Mouse (Mus musculus) neural tube, embryonic 14.5 days (tissue): Measurements from ENCODE around the gene Ttn. TPM values are rescaled to one million over a fixed set of nuclear protein-coding genes. Genes with fewer than 3 reads are reported as not detected.

Source experiments
- ATAC-seq: fragments of 200-750 bp; cut with Nextera tagmentation; 2 replicates; pipeline ENCODE4 v1.8.0; 2017; ENCODE audit warnings: low read depth, mild to moderate bottlenecking, moderate TSS enrichment, moderate library complexity
- H3K27ac ChIP-seq: fragments of 300-500 bp; sonication (generic); 2 replicates; pipeline ENCODE4 v1.5.1; 2014; ENCODE audit warnings: low read depth, mild to moderate bottlenecking, control low read depth, low read length, moderate library complexity, mixed read lengths
- H3K27me3 ChIP-seq: fragments of 300-500 bp; sonication (generic); 2 replicates; pipeline ENCODE4 v1.6.1; 2014; ENCODE audit warnings: low read length; ENCODE audit not compliant: control insufficient read depth, insufficient read depth
- H3K36me3 ChIP-seq: fragments of 300-500 bp; sonication (generic); 2 replicates; pipeline ENCODE4 v1.6.1; 2014; ENCODE audit warnings: low read length, mixed read lengths; ENCODE audit not compliant: control insufficient read depth, insufficient read depth
- H3K4me1 ChIP-seq: fragments of 300-500 bp; sonication (generic); 2 replicates; pipeline ENCODE4 v1.6.1; 2014; ENCODE audit warnings: low read length; ENCODE audit not compliant: control insufficient read depth, insufficient read depth
- H3K4me2 ChIP-seq: fragments of 300-500 bp; sonication (generic); 2 replicates; pipeline ENCODE4 v1.6.1; 2014; ENCODE audit warnings: mild to moderate bottlenecking, low read depth, low read length, control low read depth
- H3K4me3 ChIP-seq: fragments of 300-500 bp; sonication (generic); 2 replicates; pipeline ENCODE4 v1.5.1; 2014; ENCODE audit warnings: low read depth, low read length, control low read depth, mixed read lengths
- H3K9ac ChIP-seq: fragments of 300-500 bp; sonication (generic); replicated peaks from 2 replicates; pipeline ENCODE4 v1.6.1; 2014; ENCODE audit warnings: low read depth, mild to moderate bottlenecking, control low read depth, low read length, mixed read lengths
- H3K9me3 ChIP-seq: fragments of 300-500 bp; sonication (generic); 2 replicates; pipeline ENCODE4 v1.6.1; 2016; ENCODE audit warnings: low read length; ENCODE audit not compliant: control insufficient read depth
- WGBS: fragments of 180-500 bp; shearing (Covaris S2); extraction: QIAGEN DNeasy Blood & Tissue Kit; methylation state at CpG from one replicate; pipeline ENCODE4 v1.1.7; 2014; 5-methylcytosine and 5-hydroxymethylcytosine counted together
- polyA plus RNA-seq: library from polyadenylated mRNA; unstranded; fragments of >200 nt; fragmentation: Nextera tagmentation; extraction: Ambion mirVana; gene quantifications from 2 replicates; pipeline ENCODE4 v1.2.1, GENCODE M21; 2014

Ttn gene
- polyA plus RNA-seq, 1 experiment from 2014 or later: 1.9 TPM

DNA sequence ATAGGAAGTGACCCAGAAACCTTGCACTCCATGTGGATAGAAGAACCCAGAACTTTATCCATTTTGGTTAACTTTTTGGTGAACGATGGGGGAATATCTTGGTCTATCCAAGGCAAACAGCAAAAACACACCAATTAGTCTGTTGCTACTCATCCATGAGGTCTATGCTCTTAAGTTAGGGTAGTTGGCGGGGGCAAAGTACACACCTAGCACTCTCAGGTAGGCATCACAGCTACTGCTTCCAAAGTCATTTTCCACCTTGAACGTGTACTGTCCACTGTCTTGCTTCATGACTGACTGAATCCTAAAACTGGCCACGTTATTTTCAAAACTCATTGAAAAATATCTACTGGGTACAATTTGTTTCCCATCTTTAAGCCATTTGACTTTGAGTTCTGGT is 87.0 kb downstream of the Ttn start:
- H3K27me3 ChIP-seq: no peaks in the 10 kb centered on the region
- ATAC-seq: no peak
- no peak overlapping the region for H3K9ac ChIP-seq
- H3K4me3 ChIP-seq: no peak overlapping the region
- WGBS: 92% methylated on average over 4 of the region's 4 CpGs
- no peaks in the 10 kb centered on the region for H3K9me3 ChIP-seq
- no peak overlapping the region for H3K4me2 ChIP-seq
- no peaks in the 10 kb centered on the region for H3K4me1 ChIP-seq
- no peaks in the 10 kb centered on the region for H3K36me3 ChIP-seq
- H3K27ac ChIP-seq: no peak overlapping the region

DNA sequence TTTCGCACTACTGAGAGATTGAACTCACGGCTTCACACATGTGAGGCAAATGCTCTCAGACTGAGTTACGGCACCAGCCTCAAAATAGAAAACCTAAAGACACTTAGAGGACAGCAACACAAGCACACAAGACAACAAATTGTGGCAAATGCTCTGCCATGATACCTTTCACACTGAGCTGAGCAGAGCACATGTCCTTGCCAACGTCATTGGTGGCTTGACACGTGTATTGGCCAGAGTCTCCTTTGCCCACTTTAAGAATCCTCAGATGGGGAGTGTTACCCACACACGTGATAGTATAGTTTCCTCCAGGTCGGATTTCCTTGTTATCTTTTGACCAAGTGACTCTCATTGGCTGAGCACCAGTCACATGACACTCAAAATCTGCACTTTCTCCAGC is 93.6 kb downstream of the Ttn start:
- no peak for ATAC-seq
- no peak overlapping the region for H3K9ac ChIP-seq
- 90% methylated on average over 7 of the region's 7 CpGs for WGBS

DNA sequence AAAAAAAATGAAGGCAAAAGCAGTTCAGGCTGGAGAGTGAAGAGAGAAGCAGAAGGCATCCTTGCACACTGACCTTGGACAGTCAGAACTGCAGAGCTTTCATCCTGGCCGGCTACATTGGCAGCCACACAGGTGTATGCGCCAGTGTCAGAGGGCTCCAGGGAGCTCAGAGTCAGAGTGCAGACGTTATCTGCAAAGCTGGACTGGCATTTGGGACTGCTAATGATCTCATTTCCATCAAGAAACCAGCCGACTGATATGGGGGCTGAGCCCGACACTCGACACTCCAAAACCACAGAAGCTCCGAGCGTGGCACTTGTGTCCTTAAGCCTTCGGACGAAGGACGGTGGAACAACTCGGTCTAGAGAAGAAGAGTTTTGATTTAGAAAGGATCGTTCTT is 96.5 kb downstream of the Ttn start:
- WGBS: 92% methylated on average over 13 of the region's 13 CpGs
- H3K9me3 ChIP-seq: no peaks in the 10 kb centered on the region
- ATAC-seq: no peak

More for the DNA sequence above, 93.6 kb downstream of the Ttn start:
- Histone ChIP-seq H3K4me3 (no peak overlapping the region), H3K27me3 (no peaks in the 10 kb centered on the region), H3K9me3 (no peaks in the 10 kb centered on the region), H3K36me3 (no peaks in the 10 kb centered on the region), H3K27ac (no peak overlapping the region), H3K4me1 (no peaks in the 10 kb centered on the region), H3K4me2 (no peak overlapping the region)

DNA sequence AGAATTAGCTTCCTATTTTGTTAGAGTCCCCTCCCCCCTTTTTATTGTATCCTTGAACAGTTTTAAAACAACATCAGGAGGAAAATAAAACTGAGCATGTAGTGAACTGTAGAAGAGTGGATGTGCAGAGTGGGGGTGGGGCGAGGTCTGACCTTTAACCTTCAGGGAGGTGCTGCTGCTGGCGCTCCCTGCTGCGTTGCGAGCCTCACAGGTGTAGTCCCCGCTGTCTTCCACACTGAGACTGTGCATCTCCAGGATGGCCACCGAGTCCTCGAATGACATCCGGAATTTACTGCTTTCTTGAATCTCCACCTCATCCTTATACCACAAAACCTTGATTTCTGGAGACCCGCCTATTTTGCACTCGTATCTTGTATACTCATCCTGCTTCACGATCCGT is 100.9 kb downstream of the Ttn start:
- no peak for ATAC-seq
- H3K27me3 ChIP-seq: no peaks in the 10 kb centered on the region
- 92% methylated on average over 12 of the region's 12 CpGs for WGBS
- no peak overlapping the region for H3K9ac ChIP-seq
- no peak overlapping the region for H3K4me3 ChIP-seq
- no peaks in the 10 kb centered on the region for H3K4me1 ChIP-seq
- H3K9me3 ChIP-seq: no peaks in the 10 kb centered on the region
- no peak overlapping the region for H3K4me2 ChIP-seq
- no peaks in the 10 kb centered on the region for H3K36me3 ChIP-seq
- H3K27ac ChIP-seq: no peak overlapping the region

More for the DNA sequence above, 96.5 kb downstream of the Ttn start:
- H3K4me1 ChIP-seq: no peaks in the 10 kb centered on the region
- H3K4me3 ChIP-seq: no peak overlapping the region
- H3K36me3 ChIP-seq: no peaks in the 10 kb centered on the region
- H3K27ac ChIP-seq: no peak overlapping the region
- H3K4me2 ChIP-seq: no peak overlapping the region
- no peak overlapping the region for H3K9ac ChIP-seq
- H3K27me3 ChIP-seq: no peaks in the 10 kb centered on the region

DNA sequence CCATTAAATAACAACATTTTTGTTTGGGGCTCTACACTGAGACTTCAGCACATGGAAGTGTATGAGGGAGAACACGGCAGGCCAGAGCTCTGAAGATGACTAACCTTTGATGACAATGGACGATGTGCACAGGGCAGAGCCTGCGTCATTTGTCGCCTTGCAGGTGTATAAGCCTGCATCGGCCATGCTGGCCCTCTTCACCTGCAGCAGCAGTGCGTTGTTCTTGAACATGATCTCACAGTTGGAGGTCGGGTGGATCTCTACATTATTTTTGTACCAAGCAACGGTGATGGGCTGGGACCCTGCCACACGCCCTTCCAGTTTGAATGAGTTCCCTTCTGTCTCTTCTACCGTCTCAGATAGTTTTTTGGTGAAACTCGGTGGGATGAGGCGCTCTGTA is 106.8 kb downstream of the Ttn start:
- no peaks in the 10 kb centered on the region for H3K36me3 ChIP-seq
- no peak overlapping the region for H3K27ac ChIP-seq
- no peak for ATAC-seq
- no peaks in the 10 kb centered on the region for H3K4me1 ChIP-seq
- H3K27me3 ChIP-seq: no peaks in the 10 kb centered on the region
- 94% methylated on average over 12 of the region's 12 CpGs for WGBS
- H3K4me2 ChIP-seq: no peak overlapping the region
- H3K4me3 ChIP-seq: no peak overlapping the region
- no peak overlapping the region for H3K9ac ChIP-seq
- H3K9me3 ChIP-seq: no peaks in the 10 kb centered on the region

DNA sequence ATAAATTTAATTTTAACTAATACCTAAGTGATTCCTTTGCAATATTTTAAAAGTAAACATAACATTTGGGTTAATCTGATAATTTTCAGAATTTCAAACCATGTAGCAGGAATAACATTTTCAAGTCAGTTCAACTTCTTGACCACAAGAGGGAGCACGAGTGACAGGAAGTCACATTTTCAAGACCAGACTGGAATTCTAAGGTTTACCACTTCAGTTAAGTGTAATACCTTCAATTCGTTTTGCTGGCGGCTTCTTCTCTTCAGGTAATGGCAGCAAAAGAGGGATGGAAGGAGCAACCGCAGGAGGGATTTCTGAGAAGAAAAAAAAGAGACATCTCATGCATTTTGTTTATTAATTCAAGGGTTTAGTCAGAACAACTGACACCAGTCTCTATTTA is 115.4 kb downstream of the Ttn start:
- no peaks in the 10 kb centered on the region for H3K9me3 ChIP-seq
- no peak overlapping the region for H3K4me2 ChIP-seq
- H3K4me1 ChIP-seq: no peaks in the 10 kb centered on the region
- H3K27ac ChIP-seq: no peak overlapping the region
- no peaks in the 10 kb centered on the region for H3K36me3 ChIP-seq
- H3K9ac ChIP-seq: no peak overlapping the region
- ATAC-seq: no peak
- no peak overlapping the region for H3K4me3 ChIP-seq
- 28% methylated on average over 4 of the region's 4 CpGs for WGBS
- no peaks in the 10 kb centered on the region for H3K27me3 ChIP-seq

DNA sequence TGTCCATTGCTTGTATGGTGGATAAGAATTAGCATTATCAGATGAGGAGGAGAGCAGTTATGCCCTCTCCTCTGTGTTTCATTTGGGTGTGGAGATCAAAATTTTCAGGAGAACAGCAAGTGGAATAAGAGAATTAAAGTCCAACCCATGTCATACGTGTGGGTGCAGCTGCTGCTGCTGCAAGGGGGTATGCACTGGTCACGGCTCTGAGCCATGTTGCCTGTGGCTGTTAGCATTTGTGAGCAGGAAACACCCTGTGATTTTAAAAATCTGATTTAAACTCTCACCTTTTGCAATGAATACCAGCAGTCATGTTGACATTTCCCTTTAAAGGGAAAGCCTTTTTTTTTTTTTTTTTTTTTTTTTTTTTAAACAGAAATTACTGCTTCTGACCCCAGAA is 116.8 kb downstream of the Ttn start:
- ATAC-seq: no peak
- no peak overlapping the region for H3K4me2 ChIP-seq
- 94% methylated on average over 2 of the region's 2 CpGs for WGBS
- H3K27me3 ChIP-seq: no peaks in the 10 kb centered on the region
- no peaks in the 10 kb centered on the region for H3K36me3 ChIP-seq
- H3K27ac ChIP-seq: no peak overlapping the region
- H3K9ac ChIP-seq: no peak overlapping the region
- H3K4me3 ChIP-seq: no peak overlapping the region
- no peaks in the 10 kb centered on the region for H3K9me3 ChIP-seq
- H3K4me1 ChIP-seq: no peaks in the 10 kb centered on the region

DNA sequence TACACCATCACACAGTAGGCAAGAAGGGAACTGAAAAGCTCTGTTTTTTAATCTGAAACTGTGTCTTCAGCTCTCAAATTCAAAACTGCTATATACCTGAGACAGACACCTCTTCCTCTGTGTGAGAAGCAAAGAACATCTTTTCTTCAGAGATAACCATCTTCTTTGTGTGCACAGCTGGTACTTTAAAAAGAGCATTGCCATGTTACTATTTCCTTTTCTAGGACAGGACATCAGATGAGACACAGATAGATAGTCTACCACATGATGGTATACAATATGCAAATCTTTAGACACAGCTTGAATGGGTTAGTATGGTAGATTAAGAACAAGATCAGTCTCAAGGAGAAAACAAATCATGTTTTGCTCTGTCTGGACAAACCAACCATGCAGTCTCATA is 121.0 kb downstream of the Ttn start:
- ATAC-seq: no peak
- Histone ChIP-seq H3K4me2 (no peak overlapping the region), H3K4me1 (no peaks in the 10 kb centered on the region), H3K4me3 (no peak overlapping the region), H3K9me3 (no peaks in the 10 kb centered on the region), H3K36me3 (no peaks in the 10 kb centered on the region), H3K9ac (no peak overlapping the region), H3K27me3 (no peaks in the 10 kb centered on the region), H3K27ac (no peak overlapping the region)

DNA sequence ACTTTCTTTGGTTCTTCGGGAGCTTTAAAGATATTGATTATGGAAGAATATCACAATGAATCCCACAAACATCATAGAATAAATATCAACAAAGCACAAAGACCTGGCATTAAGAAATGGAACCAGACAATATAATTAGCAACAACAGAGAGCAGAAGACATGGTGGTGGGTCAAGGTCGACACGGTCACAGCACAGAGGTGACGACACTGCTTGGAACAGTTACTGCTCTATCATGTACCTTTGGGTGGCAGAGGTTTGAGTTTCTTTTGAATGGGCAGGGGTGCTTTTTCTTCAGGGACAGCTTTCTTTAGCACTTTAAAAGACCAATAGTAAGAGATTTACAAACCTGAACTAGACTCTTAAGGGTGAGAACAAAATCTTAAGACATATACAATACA is 132.3 kb downstream of the Ttn start:
- H3K9me3 ChIP-seq: no peaks in the 10 kb centered on the region

DNA sequence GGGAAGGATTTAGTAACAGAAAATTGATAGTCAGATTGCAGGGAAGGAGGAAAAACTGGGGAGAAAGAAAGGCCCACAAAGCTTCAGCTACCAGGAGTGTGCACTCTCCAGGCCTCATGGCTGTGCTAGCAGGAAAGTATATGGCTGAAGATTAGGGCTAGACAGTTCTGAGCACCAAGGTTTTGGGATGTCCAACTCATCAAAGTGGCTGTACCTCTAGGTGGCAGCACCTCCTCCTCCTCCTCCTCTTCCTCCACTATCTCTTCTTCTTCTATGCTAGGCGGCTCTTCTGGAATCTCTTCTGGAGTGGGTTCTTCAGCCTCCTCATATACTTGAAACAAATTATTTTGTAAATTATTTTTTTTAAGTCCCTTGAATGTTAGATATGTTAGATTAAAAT is 139.2 kb downstream of the Ttn start:
- Histone ChIP-seq H3K4me1 (no peaks in the 10 kb centered on the region), H3K4me2 (no peak overlapping the region), H3K27me3 (no peaks in the 10 kb centered on the region), H3K27ac (no peak overlapping the region), H3K4me3 (no peak overlapping the region), H3K9me3 (no peaks in the 10 kb centered on the region), H3K9ac (no peak overlapping the region), H3K36me3 (no peaks in the 10 kb centered on the region)
- 59% methylated on average over 1 of the region's 1 CpGs for WGBS
- ATAC-seq: no peak

More for the DNA sequence above, 132.3 kb downstream of the Ttn start:
- Histone ChIP-seq H3K4me3 (no peak overlapping the region), H3K9ac (no peak overlapping the region), H3K4me2 (no peak overlapping the region), H3K36me3 (no peaks in the 10 kb centered on the region), H3K27me3 (no peaks in the 10 kb centered on the region), H3K4me1 (no peaks in the 10 kb centered on the region), H3K27ac (no peak overlapping the region)
- 90% methylated on average over 4 of the region's 4 CpGs for WGBS
- ATAC-seq: no peak
